Mouse (Mus musculus): Measurements from ENCODE around the gene Olfr1396.

GRCm38 (mm10) chr11:49088990-49089652 is 25.6 kb downstream of the Olfr1396 start:
- TF ChIP-seq CTCF (IDR thresholded peaks at IDR 0.05) = no peak
- TF ChIP-seq EP300 (IDR thresholded peaks at IDR 0.05) = no peak

Data from lung, postnatal 0 days (tissue).